Mouse (Mus musculus): ENCODE data around the gene Il1r2. TPM values are rescaled to one million over a fixed set of nuclear protein-coding genes. Genes with fewer than 3 reads are reported as not detected.

Gene Il1r2
- polyA plus RNA-seq (2012; rRNA removed): 0.20 and 0.26 TPM in 2 replicates

GRCm38 (mm10) chr1:40073779-40074178, at the start of gene Il1r2:
TSS of gene Il1r2 (plus strand) at chr1:40074079.

Other genes starting within 250 kb of the Il1r2 start
- gene Map4k4, start 173.2 kb upstream of the Il1r2 start, polyA plus RNA-seq (2012; rRNA removed): 395 and 460 TPM in 2 replicates
- 0.69 and 1.6 TPM in 2 replicates for gene Il1r1, start 151.0 kb downstream of the Il1r2 start, polyA plus RNA-seq (2012; rRNA removed)